Mouse (Mus musculus): ENCODE data around the gene Dnajc21. TPM values are rescaled to one million over a fixed set of nuclear protein-coding genes. Genes with fewer than 3 reads are reported as not detected.

The Dnajc21 gene
- polyA plus RNA-seq, 1 experiment, result 14.0 TPM

DNA sequence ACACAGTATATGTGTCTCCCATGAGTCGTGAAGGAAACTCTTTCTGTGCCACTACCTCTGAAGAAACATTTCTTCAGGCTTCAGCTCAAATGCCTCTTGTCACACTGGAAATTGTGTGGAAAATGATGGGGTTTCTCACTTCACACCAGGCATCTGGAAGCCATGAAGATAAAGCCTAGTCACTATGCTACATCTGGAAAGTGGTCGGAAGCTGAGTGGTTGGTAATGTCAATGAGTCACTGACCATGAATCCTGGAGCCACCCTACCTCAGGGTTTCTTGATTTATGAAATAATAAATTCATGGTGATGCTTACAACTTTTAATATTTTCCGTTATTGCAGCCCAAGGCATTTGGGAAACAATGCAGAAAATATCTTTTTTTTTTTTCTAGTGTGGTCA lies 60.5 kb downstream of the Dnajc21 start:
- Histone ChIP-seq H3K27ac (ENCODE audit: control insufficient read depth, insufficient read depth, low read depth, low read length) (no peak overlapping the region), H3K27me3 (ENCODE audit: control insufficient read depth, insufficient read depth, low read length) (no peaks in the 10 kb centered on the region), H3K36me3 (ENCODE audit: control insufficient read depth, insufficient read depth, low read length) (no peaks in the 10 kb centered on the region), H3K4me3 (ENCODE audit: control insufficient read depth, low read depth, low read length) (no peak overlapping the region), H3K4me1 (ENCODE audit: control insufficient read depth, insufficient read depth, low read length) (no peaks in the 10 kb centered on the region)
- TF ChIP-seq CTCF (IDR thresholded peaks at IDR 0.05; ENCODE audit: control insufficient read depth, insufficient read depth, insufficient replicate concordance, low read depth, low read length) (no peak), POLR2A (IDR thresholded peaks at IDR 0.05; ENCODE audit: control insufficient read depth, low read depth, low read length) (no peak)

DNA sequence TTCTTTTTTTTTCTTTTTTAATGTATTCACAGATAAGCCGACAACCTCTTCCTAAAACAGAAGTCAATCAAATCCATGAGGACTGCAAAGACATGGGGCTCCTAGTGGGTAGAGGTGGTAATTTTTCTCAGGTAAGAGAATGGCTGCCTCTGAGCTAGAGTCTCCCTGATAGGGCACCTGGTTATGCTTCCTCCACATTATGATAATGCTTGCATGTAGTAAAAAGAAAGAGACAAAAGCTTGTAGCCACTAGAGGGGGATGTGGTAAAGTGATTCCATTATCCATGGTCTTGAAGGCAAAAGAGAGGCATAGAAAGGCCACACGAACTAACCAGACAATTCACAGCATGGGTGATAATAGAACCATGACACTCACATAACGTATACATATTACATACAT lies 69.9 kb downstream of the Dnajc21 start:
- Histone ChIP-seq H3K4me3 (ENCODE audit: control insufficient read depth, low read depth, low read length) (no peak overlapping the region), H3K27ac (ENCODE audit: control insufficient read depth, insufficient read depth, low read depth, low read length) (no peak overlapping the region), H3K36me3 (ENCODE audit: control insufficient read depth, insufficient read depth, low read length) (no peaks in the 10 kb centered on the region), H3K4me1 (ENCODE audit: control insufficient read depth, insufficient read depth, low read length) (no peaks in the 10 kb centered on the region), H3K27me3 (ENCODE audit: control insufficient read depth, insufficient read depth, low read length) (no peaks in the 10 kb centered on the region)
- TF ChIP-seq POLR2A (IDR thresholded peaks at IDR 0.05; ENCODE audit: control insufficient read depth, low read depth, low read length) (no peak), CTCF (IDR thresholded peaks at IDR 0.05; ENCODE audit: control insufficient read depth, insufficient read depth, insufficient replicate concordance, low read depth, low read length) (no peak)

DNA sequence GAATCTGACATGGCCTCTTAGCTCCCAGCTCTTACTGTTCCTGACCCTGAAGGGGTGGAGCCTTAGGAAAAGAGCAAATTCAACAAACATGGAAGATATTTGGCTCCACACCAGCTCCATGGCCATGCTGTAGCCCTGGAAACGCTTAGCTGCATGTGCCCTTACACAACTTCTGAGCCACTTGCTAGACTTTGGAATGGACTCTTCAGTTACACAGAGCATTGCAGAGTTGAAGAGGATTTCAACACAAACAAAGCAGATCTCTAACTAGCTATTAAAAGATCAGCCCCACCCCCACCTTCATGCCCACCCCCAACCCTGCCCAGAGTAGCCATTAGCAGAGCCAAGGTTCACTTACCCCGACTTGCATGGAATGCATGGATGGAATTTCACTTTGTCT lies 70.5 kb downstream of the Dnajc21 start:
- no peaks in the 10 kb centered on the region for H3K27me3 ChIP-seq (ENCODE audit: control insufficient read depth, insufficient read depth, low read length)
- no peaks in the 10 kb centered on the region for H3K36me3 ChIP-seq (ENCODE audit: control insufficient read depth, insufficient read depth, low read length)
- H3K4me3 ChIP-seq (ENCODE audit: control insufficient read depth, low read depth, low read length), result no peak overlapping the region
- TF ChIP-seq CTCF (IDR thresholded peaks at IDR 0.05; ENCODE audit: control insufficient read depth, insufficient read depth, insufficient replicate concordance, low read depth, low read length) (no peak), POLR2A (IDR thresholded peaks at IDR 0.05; ENCODE audit: control insufficient read depth, low read depth, low read length) (no peak)
- no peak overlapping the region for H3K27ac ChIP-seq (ENCODE audit: control insufficient read depth, insufficient read depth, low read depth, low read length)
- no peaks in the 10 kb centered on the region for H3K4me1 ChIP-seq (ENCODE audit: control insufficient read depth, insufficient read depth, low read length)

Other genes starting within 250 kb of the Dnajc21 start
- not detected in 2 replicates for gene Gm21973, start 145.1 kb downstream of the Dnajc21 start, polyA plus RNA-seq (2012; rRNA removed)
- 0.07 TPM in 1 of 2 replicates, not detected in the other for gene Agxt2, start 112.0 kb downstream of the Dnajc21 start, polyA plus RNA-seq (2012; rRNA removed)
- 3.2 and 4.1 TPM in 2 replicates for gene Brix1, start 15.4 kb upstream of the Dnajc21 start, polyA plus RNA-seq (2012; rRNA removed)
- 9.2 and 10.6 TPM in 2 replicates for gene Rad1, start 15.5 kb upstream of the Dnajc21 start, polyA plus RNA-seq (2012; rRNA removed)
- 125 and 138 TPM in 2 replicates for gene Ttc23l, start 88.2 kb upstream of the Dnajc21 start, polyA plus RNA-seq (2012; rRNA removed)
- 66.8 and 80.0 TPM in 2 replicates for gene Rai14, start 244.1 kb upstream of the Dnajc21 start, polyA plus RNA-seq (2012; rRNA removed)

Measured in testis, adult 2 months (tissue).